Mouse (Mus musculus) heart, embryonic 11.5 days (tissue): ENCODE data around the gene Reep3. TPM values are rescaled to one million over a fixed set of nuclear protein-coding genes. Genes with fewer than 3 reads are reported as not detected.
"Not testable (repeated sequence)": the region's sequence is repeated elsewhere in the genome, so short reads cannot be mapped to it uniquely, and the experiment has no call there.

ENCODE experiments used
- ATAC-seq: fragments of 200-750 bp; cut with Nextera tagmentation; replicated peaks from 2 replicates; pipeline ENCODE4 v1.8.0; 2017; ENCODE audit warnings: moderate library complexity; ENCODE audit not compliant: insufficient number of reproducible peaks, low FRiP score, low TSS enrichment
- H3K27ac ChIP-seq: fragments of 300-500 bp; sonication (generic); 2 replicates; pipeline ENCODE4 v1.5.1; 2014; ENCODE audit warnings: mild to moderate bottlenecking, low read depth, low read length
- H3K27me3 ChIP-seq: fragments of 300-500 bp; sonication (generic); 2 replicates; pipeline ENCODE4 v1.6.1; 2014; ENCODE audit warnings: mild to moderate bottlenecking, low read length, mixed read lengths; ENCODE audit not compliant: control insufficient read depth, insufficient read depth
- H3K36me3 ChIP-seq: fragments of 300-500 bp; sonication (generic); 2 replicates; pipeline ENCODE4 v1.6.1; 2014; ENCODE audit warnings: mild to moderate bottlenecking, low read length, moderate library complexity, mixed read lengths; ENCODE audit not compliant: control insufficient read depth, insufficient read depth
- H3K4me1 ChIP-seq: fragments of 300-500 bp; sonication (generic); 2 replicates; pipeline ENCODE4 v1.6.1; 2014; ENCODE audit warnings: low read length; ENCODE audit not compliant: control insufficient read depth, insufficient read depth
- H3K4me2 ChIP-seq: fragments of 300-500 bp; sonication (generic); 2 replicates; pipeline ENCODE4 v1.6.1; 2014; ENCODE audit warnings: mild to moderate bottlenecking, moderate library complexity
- H3K4me3 ChIP-seq: fragments of 300-500 bp; sonication (generic); 2 replicates; pipeline ENCODE4 v1.5.1; 2014; ENCODE audit warnings: low read depth, low read length
- H3K9ac ChIP-seq: fragments of 300-500 bp; sonication (generic); 2 replicates; pipeline ENCODE4 v1.6.1; 2014; ENCODE audit warnings: mild to moderate bottlenecking, low read depth, low read length, moderate library complexity
- H3K9me3 ChIP-seq: fragments of 300-500 bp; sonication (generic); replicated peaks from 2 replicates; pipeline ENCODE4 v1.6.1; 2016; ENCODE audit warnings: low read length; ENCODE audit not compliant: control insufficient read depth
- WGBS: fragments of 180-500 bp; shearing (Covaris S2); extraction: QIAGEN DNeasy Blood & Tissue Kit; methylation state at CpG from one replicate; pipeline ENCODE4 v1.1.7; 2014; ENCODE audit not compliant: insufficient replicate concordance; 5-methylcytosine and 5-hydroxymethylcytosine counted together
- polyA plus RNA-seq: library from polyadenylated mRNA; unstranded; fragments of >200 nt; fragmentation: Nextera tagmentation; extraction: Ambion mirVana; gene quantifications from 2 replicates; pipeline ENCODE4 v1.2.1, GENCODE M21; 2014

Reep3 gene
- polyA plus RNA-seq, 1 experiment from 2014 or later = 23.7 TPM

DNA sequence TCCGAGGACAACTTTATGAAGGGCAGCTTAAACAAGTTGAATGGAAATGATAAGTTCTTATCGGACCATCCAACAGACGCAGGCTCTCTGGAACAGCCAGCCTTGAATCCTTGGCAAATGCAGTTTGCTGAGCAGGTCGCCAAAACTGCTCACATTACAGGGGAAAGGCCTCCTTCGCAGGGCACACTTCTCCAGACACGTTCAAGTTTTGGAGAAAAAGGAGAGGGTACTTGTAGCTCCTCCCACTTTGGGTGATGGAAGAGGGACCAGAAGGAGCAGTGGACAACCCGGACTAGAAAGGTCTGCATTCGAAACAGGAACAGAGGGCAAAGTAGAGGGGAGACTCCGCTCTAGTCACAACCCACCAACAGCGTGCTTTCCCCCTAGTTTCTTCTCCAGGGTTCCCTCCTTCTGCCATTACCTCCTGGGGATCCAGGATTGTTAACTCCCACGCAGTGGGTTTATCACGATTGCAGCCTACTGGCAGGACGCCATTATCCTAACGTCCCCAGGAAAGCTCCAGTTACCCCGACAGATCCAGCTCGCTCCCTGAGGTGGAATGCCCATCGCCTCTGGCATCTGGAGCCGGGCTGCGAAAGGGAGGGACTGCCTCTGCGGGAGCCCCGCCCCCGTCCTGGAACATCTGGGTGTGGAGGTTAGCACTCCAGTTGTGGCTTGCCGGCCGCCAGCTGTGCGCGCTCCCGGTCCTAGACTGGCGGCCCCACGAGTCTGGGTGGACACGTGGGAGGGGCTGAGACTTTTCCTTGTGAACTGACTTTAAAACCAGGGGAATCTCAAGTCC is 94.3 kb downstream of the Reep3 start:
- H3K9ac ChIP-seq = peak overlapping the region; percentile 75
- H3K36me3 ChIP-seq = no peaks in the 10 kb centered on the region
- peak; percentile 68; the same call in 1 of the 2 replicates for ATAC-seq
- H3K27me3 ChIP-seq = no peaks in the 10 kb centered on the region
- peaks cover 25% of the 10 kb centered on the region for H3K4me1 ChIP-seq
- peak overlapping the region; percentile 98 for H3K27ac ChIP-seq
- H3K9me3 ChIP-seq = no peaks in the 10 kb centered on the region
- H3K4me3 ChIP-seq = peak overlapping the region; percentile 38
- 10% methylated on average over 30 of the region's 30 CpGs for WGBS
- peak overlapping the region; percentile 74 for H3K4me2 ChIP-seq

DNA sequence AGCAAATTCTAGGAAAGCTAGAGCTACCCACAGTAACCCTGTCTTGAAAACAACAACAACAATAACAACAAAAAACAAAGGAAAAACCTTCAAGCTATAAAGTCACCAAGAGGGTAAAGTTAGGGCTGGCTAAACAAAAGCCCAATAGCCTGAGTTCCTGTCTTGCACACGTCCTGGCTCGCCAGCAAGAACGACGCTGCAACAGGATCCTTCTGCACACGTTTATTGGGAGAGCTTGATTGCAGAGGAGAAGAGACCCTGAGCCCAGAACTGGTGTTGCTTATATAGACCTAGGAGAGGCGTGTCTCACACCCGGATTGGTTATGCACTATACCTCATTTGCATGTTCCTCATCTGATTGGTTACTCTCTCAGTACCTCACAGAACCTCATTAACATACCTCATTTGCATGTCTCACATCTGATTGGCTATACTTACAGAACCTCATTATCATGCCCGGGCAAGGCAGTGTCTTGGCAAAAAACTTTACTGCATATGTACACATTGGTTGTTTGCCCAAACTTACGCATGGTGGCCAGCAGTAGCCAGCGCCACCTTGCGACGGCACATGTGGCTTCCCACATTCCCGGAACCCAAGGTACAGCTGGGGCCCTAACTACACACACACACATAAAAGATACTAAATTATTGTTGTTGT is 95.7 kb downstream of the Reep3 start:
- H3K4me3 ChIP-seq, H3K9me3 ChIP-seq, H3K36me3 ChIP-seq, H3K4me2 ChIP-seq, H3K27me3 ChIP-seq, H3K27ac ChIP-seq, H3K9ac ChIP-seq, ATAC-seq: not testable (repeated sequence)
- peaks cover 25% of the 10 kb centered on the region for H3K4me1 ChIP-seq
- 93% methylated on average over 13 of the region's 13 CpGs for WGBS

DNA sequence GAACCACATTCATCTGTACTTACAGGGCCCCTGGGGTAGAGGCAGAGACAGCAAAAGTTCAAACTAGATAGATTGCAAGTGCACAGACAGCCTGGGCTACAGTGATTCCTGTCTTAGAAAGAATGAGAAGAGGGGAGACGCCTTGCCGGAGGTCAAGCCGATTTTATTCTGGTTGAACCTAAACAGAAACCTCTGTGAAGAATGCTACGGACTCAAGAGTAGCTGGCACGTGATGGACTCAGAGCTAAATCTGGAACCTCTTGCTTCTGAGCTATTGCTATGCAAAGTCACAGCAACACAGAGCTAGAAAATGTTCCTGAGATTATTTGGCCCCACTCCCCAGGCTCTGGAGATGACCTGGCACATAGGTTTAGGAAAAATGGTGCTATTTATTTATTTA is 96.6 kb downstream of the Reep3 start:
- Histone ChIP-seq H3K9ac (0 out of 2 replicates have a peak overlapping the region, but pooled peaks have one; percentile 49), H3K4me1 (peaks cover 25% of the 10 kb centered on the region), H3K4me3 (no peak overlapping the region), H3K27me3 (no peaks in the 10 kb centered on the region), H3K4me2 (peak overlapping the region; percentile 11; the same call in 1 of the 2 replicates), H3K36me3 (no peaks in the 10 kb centered on the region), H3K27ac (peak overlapping the region; percentile 62; the same call in 1 of the 2 replicates), H3K9me3 (no peaks in the 10 kb centered on the region)
- 47% methylated on average over 5 of the region's 5 CpGs for WGBS
- ATAC-seq = no peak

- Histone ChIP-seq H3K9ac (no peak overlapping the region), H3K4me3 (no peak overlapping the region), H3K27me3 (no peaks in the 10 kb centered on the region), H3K4me2 (no peak overlapping the region), H3K27ac (no peak overlapping the region), H3K4me1 (peaks cover 23% of the 10 kb centered on the region), H3K36me3 (no peaks in the 10 kb centered on the region), H3K9me3 (no peaks in the 10 kb centered on the region)
- WGBS = 90% methylated on average over 7 of the region's 7 CpGs
- no peak for ATAC-seq
Measured at GRCm38 (mm10) chr10:66998770-66999169, 98.0 kb downstream of the Reep3 start.

DNA sequence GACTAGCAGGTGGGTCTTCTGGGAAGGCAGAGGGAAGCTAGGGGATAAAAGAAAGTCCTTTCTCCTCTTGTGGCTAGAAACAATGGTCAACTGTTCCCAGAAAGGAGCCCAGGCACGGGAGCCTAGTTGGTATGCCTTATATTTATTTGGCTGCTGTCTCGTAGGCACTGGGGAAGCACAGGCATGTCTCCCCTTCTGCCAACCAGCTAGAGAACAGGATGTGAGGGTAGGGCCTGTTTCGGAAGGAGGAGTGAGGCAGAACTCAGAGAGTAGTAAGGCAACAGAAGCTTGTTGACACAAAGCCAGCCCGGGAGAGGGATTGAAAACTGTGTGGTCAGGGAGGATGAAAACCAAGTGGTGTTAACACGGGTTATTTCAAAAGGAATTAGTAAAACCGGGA is 101.6 kb downstream of the Reep3 start:
- Histone ChIP-seq H3K27ac (no peak overlapping the region), H3K4me1 (peaks cover 7% of the 10 kb centered on the region), H3K4me2 (0 out of 2 replicates have a peak overlapping the region, but pooled peaks have one; percentile 7), H3K36me3 (no peaks in the 10 kb centered on the region), H3K4me3 (no peak overlapping the region), H3K9ac (no peak overlapping the region), H3K9me3 (no peaks in the 10 kb centered on the region), H3K27me3 (no peaks in the 10 kb centered on the region)
- no peak for ATAC-seq
- 62% methylated on average over 6 of the region's 6 CpGs for WGBS

DNA sequence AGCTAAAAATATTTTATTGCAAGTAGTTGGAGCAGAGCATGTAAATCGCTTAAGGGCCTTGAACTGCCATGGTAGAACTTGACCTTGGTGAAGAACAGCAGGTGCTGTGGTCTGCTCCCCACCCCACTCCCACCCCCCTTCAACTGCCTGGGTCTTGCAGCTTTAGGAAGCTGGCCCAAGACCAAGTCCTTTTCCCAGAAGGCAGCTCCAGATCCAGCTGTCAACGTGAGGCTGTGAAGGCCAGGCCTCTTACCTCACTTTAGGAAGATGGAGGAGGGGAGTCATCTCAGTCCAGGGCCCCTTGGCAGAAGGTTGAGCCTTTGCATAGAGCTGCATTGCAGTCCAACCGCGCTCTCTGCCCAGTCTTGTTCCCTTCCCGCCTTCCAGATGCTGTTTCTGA is 102.3 kb downstream of the Reep3 start:
- H3K9ac ChIP-seq = no peak overlapping the region
- no peaks in the 10 kb centered on the region for H3K36me3 ChIP-seq
- H3K9me3 ChIP-seq = no peaks in the 10 kb centered on the region
- no peak overlapping the region for H3K27ac ChIP-seq
- WGBS = 60% methylated on average over 5 of the region's 5 CpGs
- no peaks in the 10 kb centered on the region for H3K27me3 ChIP-seq
- peaks cover 7% of the 10 kb centered on the region for H3K4me1 ChIP-seq
- 0 out of 2 replicates have a peak overlapping the region, but pooled peaks have one; percentile 7 for H3K4me2 ChIP-seq
- no peak; the same call in 1 of the 2 replicates for ATAC-seq
- no peak overlapping the region for H3K4me3 ChIP-seq

GRCm38 (mm10) chr10:66992591-66992990 is 104.2 kb downstream of the Reep3 start:
- 59% methylated on average over 5 of the region's 5 CpGs for WGBS
- Histone ChIP-seq H3K4me2 (no peak overlapping the region), H3K9me3 (no peaks in the 10 kb centered on the region), H3K4me1 (peaks cover 7% of the 10 kb centered on the region), H3K27ac (no peak overlapping the region), H3K36me3 (no peaks in the 10 kb centered on the region), H3K4me3 (no peak overlapping the region), H3K9ac (no peak overlapping the region), H3K27me3 (no peaks in the 10 kb centered on the region)
- ATAC-seq = no peak

GRCm38 (mm10) chr10:66990506-66990905 is 106.2 kb downstream of the Reep3 start:
- H3K4me2 ChIP-seq = no peak overlapping the region
- no peak for ATAC-seq
- peaks cover 7% of the 10 kb centered on the region for H3K4me1 ChIP-seq
- no peak overlapping the region for H3K27ac ChIP-seq
- H3K36me3 ChIP-seq = no peaks in the 10 kb centered on the region
- WGBS = 77% methylated on average over 3 of the region's 3 CpGs
- H3K4me3 ChIP-seq = no peak overlapping the region
- H3K27me3 ChIP-seq = no peaks in the 10 kb centered on the region
- H3K9ac ChIP-seq = no peak overlapping the region
- H3K9me3 ChIP-seq = no peaks in the 10 kb centered on the region
